Mouse (Mus musculus) mouse embryonic stem cell (cell line): Measurements from ENCODE around the gene Kcnma1.

Experiments used
- in situ Hi-C, 2 experiments: fragments of 300-500 bp; cut with MboI; formaldehyde crosslinking; loops; 1 replicate in 1 of 2; 3 replicates in 1 of 2; pipeline ENCODE4 v1.14.3; 2019 to 2020; ENCODE audit warnings: low sequenced_read_pairs in 2 of 2, low pct_unique_long_range_greater_than_20kb in 1 of 2, mixed read lengths in 1 of 2; ENCODE audit not compliant: unreplicated experiment in 1 of 2

Kcnma1 gene

DNA sequence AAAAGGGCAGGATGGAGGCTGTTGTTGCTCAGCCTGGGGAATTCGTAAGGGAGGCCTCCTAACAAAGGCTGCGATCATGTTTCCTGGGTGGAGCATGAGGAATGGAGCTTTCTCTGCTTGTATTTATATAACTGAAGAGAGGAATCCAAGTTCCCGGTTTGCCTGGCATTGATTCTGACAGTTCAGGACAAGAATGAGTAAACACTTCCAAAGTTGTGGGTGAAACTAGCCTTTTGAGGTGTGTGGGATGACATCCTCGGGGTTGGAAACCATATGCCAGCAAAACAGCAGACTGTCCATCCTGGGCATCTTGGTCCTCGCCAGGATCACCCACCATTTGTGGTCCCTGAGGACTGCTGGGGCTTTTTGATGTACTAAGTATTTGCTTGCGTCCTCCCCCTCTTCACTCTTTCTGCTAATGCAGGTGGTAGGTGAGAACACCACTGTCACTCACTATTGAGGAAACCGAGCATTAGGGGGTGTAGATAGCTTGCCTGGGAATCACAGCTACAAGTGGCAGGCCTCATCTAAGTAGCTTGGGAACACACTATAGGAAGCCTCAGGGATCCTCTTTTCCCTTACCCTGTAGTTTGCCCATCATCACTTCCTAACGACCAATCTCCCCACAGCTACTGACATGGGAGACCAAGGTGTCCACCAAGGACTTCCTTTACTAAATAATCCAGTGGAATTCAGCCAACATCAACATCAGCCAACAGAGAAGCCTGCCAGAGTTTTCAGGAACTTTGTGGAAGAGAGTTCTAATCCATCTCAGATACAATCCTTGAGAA is 482.4 kb downstream of the Kcnma1 start:
- in situ Hi-C loops = no loop called here

DNA sequence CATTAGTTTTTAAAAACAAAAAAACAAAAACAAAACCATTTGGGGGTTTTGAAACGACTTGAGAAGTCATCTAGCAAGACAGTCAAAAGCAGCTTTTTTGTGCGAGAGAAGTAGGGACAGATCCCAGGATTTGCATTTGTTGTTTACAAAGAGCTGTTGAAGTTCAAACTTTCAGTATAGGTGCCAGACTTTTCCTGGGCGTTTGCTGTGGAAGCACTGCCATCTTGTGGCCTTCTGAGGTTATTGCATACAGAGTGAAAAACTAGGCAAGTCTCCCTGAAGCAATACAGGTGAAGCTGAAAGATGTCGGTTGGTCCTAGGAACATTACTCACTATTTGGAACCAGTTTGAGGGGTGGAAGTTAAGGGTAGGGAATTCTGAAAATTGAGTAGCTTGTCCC is 484.6 kb downstream of the Kcnma1 start:
- in situ Hi-C loops = no loop called here

DNA sequence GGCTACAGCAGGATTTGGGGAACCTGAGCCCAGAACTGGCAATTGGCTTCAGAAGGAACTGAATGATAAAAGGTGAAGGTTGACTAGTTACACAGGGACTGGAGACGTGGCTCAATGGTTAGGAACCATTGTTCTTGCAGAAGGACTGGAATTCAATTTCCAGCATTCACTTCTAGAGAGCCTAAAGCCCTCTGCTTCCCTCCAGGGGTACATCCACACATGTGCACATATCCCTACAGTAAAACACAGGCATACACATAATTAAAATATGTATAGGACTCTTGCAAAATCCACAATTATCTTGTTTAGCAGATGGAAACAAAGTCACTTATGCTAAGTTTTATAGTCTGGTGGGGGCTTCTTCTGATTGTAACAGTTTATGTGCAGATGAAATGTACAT is 485.1 kb downstream of the Kcnma1 start:
- in situ Hi-C loops = no loop called here

DNA sequence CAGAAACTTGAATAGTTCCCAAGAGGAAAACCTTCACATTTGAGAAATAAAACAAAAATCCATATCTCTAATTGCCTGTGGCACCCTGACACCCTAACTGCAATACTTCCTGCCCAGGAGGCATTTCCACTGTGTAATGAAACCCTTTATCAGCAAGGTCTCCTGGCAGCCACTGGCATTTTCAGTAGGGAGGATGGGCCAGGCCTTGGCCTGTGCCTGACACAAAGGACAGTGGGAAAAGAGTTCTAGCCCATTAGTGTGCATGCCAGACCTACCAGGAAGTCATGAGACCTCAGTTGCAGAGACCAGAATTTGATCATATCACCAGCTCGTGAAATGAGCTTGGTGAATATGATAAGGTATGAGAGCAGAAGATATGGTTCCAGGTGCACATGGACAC is 488.4 kb downstream of the Kcnma1 start:
- in situ Hi-C loops = no loop called here

DNA sequence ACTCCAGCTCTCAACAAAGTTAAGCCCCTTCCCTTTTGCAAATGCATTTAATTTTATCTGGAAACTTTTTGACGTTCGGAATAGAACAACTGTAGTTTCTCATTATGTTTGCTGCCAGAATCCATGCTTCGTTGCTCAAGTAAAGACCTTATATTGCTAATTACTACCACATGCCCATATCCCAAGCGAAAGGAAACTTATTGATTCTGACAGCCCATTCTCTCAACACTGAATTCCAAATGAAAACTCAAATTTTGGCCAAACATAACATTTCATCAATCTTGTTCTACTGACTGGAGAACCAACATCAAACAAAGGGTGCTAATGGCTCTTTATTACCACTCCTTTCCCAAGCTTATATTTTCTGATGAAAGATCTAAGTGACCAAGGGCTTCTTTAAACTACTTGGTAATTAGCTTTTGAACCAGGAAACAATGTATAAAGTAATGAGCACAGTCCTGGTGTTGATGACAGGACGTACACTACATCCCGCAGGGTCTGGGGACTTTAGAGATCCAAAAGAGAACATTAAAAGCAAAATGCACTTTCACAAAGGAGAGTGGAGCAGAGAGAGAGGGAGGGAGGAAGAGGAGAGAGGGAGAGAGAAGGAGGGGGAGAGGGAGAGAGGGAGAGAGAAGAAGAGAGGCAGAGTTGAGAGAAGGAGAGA is 490.3 kb downstream of the Kcnma1 start:
- in situ Hi-C loops = no loop called here

DNA sequence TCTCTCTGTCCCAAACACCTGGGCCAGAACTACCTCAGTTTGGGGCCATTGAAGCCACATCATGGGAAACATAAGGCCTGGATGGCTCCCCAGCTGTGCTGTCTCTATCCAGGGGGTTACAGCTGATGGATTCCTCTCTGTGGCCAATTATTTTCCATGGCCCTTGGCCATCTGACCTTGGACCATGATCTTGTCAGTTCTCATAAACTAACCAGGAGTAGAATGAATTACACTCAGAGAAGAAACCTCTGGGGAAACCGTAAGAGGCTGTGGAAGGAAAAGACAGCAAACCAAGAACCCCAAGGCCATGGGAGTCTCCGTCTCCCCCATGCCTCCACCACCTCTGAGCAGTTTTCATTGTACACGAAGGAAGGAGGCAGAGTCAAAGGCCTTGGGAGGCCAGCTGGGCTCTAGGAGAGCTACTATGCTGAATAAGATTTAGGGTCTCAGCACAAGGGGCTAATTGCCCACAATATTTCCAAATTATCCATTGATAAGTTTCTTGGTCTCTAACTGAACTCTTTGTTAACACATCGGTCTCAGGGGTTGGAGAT is 491.6 kb downstream of the Kcnma1 start:
- in situ Hi-C loops = no loop called here

DNA sequence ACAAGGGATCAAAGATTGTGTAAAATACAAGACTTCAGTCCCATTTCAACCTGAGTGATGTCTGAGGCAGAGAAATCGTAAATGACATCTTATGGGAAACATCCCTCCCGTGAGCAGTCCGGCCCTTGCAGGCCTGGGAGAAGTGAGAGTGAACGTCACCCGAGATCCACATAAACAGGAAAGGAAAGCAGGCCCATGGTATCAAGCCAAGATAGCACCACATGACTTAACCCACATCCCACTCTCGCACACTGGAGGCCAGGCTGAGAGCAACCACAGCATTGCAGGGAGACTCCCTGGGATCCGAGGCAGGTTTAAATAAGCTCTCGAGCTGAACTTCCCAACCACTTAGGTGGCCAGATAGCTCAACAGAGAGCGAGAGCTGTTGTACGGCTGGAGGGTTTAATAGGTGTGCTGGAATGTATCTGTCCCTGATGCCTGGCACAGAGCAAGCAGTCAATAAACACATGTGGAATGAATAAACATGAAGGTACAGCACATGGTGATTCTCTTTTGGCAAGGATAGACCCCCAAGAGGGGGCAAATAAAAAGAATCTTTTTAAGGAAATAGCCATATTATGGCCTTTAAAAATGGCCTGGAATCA is 493.1 kb downstream of the Kcnma1 start:
- in situ Hi-C loops = no loop called here

DNA sequence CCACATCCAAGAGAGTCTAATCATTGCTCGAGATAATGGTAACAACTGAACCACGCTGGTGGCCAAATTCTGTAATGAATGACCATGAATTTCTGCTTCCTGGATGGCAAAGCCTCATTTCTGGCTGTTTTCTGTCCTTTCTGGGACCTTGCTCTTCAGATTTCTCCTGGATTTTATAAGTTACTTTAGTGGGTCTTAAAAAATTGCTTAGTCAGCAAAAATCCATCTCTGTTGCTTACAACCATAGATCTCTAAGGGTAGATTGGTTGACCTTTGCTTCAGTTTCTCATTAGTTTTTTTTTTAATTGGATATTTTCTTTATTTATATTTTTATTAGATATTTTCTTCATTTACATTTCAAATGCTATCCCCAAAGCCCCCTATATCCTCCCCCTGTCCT is 496.9 kb downstream of the Kcnma1 start:
- in situ Hi-C loops = no loop called here

DNA sequence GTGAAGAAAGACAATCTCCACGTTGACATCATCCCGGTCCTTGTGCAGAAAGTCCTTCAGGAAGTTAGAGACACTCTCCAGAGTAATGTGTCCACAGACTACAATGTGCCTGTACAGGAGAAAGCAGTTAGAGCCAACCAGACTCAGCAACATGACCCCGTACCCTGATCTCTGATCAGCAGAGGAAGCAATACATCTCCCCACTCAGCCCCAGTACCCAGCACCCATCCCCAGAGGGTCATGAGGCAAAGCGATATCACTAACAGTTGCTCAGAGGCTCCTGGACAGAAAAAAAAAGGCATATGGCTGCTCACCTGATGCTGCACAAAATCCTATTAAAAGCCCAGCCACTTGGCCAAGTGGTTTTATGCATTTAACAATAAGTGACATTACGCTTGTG is 504.5 kb downstream of the Kcnma1 start:
- in situ Hi-C loops = loop anchor here in 1 of 2 experiments (5.0 kb wide), 1 partner anchor 48 kb away; no protein-coding TSS in a partner anchor

DNA sequence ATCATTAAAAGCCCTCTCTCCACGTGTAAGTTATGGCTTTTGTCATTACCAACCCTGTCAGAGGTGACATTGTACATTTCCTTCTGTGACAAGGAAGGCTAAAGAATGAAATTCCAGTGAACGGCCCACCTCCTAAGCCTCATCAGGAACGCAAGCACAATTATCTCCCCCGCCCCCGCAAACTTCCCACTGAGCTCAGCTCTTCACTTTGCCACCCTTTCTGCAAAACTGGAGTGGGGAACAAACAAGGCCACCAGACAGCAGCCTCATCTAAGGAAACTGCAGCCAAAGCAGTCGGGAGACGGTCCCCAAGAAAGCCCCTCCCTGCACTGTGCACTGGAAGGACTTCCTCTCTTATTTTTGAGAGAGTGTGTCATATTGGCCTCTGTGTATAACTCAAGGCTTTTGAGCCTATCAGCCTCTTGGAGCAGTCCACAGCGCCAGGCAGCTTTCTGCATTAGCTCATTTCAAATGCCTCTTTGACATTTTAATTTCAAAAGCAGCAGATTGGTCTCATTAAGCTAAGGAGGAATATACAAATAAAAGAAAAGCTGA is 512.0 kb downstream of the Kcnma1 start:
- in situ Hi-C loops = no loop called here

DNA sequence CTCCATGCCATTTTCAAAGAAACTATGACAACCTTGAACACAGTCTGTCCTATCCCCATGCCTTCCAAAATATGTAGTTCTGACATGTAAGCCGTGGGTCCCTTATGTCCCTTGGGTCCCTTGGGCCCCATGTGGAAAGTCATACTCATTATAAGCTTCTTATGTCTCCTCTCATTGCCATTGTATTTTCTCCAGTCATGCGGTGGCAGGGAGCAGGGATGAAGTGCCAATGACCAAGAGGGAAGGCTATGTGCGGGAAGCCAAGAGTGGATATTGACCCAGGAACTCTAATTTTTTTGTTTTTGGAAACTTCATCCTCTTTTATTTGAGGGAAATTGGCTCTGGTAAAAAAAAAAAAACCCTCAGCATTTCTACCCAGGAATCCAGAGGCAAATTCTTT is 517.5 kb downstream of the Kcnma1 start:
- in situ Hi-C loops = no loop called here

DNA sequence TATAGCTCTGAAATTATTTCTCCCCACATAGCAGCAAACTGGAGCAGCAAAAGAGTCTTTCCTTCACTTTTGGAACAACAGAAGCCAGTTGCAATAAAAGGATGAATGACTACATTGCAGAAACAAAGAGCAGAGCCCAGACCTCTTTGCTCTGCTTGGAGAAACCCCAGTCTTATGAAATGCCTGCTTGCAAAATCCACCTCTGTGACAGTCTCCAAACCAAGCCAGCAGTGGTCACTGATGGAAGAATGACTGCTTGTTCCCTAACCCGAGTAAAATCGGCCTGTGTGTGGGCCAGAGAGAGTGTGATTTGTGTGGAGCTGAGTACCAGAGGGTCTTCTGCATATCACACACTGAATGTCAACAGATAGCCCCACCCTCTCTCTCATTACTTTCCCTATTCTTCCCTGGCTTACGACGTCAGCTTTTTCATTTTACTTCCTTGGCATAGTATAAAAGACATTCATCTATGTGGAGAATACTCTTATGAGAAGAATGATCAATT is 518.0 kb downstream of the Kcnma1 start:
- in situ Hi-C loops = no loop called here

DNA sequence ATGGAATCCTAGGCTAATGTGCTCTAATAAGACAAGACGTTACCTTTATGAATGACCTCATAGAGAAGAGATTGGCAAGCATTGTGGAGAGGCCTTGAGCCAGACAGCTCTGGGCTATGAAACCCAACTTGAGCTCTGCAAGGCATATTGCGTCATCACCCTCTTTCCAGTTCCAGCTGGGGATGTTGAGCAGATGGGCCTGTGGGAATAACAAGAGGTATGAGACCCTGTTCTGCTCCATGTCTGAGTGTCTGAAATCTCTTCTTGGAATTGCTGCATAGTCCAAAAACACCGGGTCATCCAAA is 519.8 kb downstream of the Kcnma1 start:
- in situ Hi-C loops = no loop called here

DNA sequence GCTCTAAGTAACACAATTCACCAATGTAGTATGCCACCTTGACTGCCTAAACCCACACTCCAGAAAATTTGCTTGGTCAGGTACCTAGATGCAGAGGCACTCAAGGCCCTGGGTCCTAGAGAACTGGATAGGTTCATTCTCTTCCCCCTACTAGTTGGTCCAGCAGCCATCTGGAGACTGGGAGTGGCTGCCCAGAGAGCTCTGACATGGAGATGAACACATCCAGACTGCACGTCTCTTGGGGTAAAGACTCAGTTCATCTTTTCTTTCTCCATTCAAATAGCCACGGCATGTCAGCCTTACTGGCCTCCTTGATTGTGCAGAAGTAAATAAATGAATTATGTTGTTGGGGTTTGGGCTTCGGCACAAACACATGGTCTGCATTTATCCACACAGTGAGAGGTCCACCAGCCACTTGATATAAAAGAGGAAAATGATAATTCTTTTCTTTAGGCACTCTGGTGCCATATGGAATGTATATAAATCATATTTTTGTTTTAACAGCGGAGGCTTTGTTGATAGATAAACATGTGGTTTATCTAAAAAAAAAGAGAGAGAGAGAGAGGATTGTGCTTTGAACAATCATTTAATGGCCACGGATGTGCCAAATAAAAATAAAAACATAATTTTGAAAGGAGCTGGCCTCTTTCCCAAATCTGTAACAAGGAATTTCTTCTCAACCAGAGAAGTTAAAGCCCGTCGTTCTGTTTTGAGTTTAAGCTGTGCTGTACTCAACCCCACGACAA is 520.4 kb downstream of the Kcnma1 start:
- in situ Hi-C loops = no loop called here

DNA sequence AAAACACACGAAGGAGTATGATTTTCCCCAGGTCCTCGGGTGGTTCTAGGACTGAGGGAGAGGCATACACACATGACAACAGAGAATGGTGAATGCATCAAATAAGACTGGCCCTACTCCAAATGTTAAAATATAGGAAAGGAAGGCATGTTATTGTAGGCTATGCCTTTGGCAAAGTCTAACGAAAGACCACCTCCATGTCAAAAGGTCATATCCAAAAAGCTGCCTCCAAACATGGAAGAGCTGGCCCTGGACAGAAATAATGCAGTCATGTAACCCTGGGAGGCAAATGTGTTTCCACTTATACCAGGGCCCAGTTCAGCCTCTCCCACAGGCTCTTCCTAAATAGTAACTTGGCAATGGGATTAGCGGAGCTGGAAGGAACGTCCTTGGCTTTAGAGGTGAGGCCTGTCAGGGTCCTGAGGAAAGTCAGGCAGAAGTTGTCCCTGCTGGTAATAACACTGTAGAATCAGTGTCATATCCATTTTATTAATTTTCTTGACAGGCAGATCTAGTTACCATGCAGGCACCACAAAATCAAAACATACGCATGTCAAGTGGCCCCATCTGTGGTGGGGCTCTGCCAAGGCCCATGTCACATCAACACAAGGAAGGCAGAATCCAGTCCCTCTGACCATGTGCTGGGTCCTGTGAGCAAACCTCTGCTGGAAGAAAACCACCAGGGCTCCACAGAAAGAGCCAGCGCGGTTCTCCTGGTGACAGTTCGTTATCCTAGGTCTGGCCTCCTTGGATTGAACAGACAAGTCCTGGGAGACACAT is 521.5 kb downstream of the Kcnma1 start:
- in situ Hi-C loops = no loop called here

DNA sequence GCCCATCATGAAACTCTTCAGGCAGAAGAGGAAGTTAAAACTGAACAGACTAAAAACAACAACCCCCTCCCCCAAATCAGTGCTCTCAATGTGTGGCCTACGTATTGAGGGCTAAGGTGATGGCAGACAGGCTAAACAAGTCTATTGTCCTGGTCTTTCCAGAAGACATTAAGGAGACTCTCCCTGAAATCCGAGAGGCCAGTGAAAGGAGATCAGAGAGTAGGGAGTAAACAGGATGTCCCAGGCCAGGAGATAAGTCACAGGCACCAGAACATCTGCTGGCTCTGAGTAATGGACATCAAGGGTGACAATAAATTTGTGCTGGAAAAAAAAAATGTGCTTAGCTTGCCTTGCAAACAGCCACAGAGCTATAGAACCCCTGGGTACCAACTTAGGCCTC is 522.9 kb downstream of the Kcnma1 start:
- in situ Hi-C loops = no loop called here

DNA sequence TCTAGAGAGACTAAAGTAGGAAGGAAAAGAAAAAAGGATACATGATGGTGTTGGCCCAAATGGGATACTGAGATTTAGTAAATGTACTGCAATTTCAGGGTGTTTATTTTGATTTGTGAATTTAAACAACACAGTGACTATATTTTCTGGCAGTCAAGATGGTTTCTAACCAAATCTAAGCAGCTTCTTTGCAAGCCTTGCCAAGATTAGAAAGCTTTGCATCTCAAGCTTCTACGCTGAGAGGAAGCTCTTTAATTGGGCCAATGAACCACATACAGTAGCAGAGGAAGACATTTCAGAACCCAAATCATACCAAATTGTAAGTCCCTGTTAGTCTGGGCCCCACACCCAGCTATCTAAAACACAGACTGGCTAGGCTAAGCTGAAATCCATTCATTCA is 527.6 kb downstream of the Kcnma1 start:
- in situ Hi-C loops = no loop called here
